Mouse (Mus musculus) embryonic facial prominence, embryonic 14.5 days (tissue): ENCODE measurements around the gene Rtn3. TPM values are rescaled to one million over a fixed set of nuclear protein-coding genes. Genes with fewer than 3 reads are reported as not detected.

Experiments
- ATAC-seq: fragments of 200-750 bp; cut with Nextera tagmentation; 2 replicates; pipeline ENCODE4 v1.8.0; 2017; ENCODE audit warnings: low read depth, moderate number of reproducible peaks, moderate TSS enrichment
- DNase-seq: peaks from one replicate; pipeline ENCODE4 v3.0.0-alpha.2; 2015; ENCODE audit warnings: low spot score
- H3K27ac ChIP-seq: fragments of 300-500 bp; sonication (generic); replicated peaks from 2 replicates; pipeline ENCODE4 v1.5.1; 2014; ENCODE audit warnings: low read depth, mild to moderate bottlenecking, low read length, moderate library complexity
- H3K27me3 ChIP-seq: fragments of 300-500 bp; sonication (generic); replicated peaks from 2 replicates; pipeline ENCODE4 v1.6.1; 2014; ENCODE audit warnings: low read length; ENCODE audit not compliant: control insufficient read depth, insufficient read depth
- H3K36me3 ChIP-seq: fragments of 300-500 bp; sonication (generic); 2 replicates; pipeline ENCODE4 v1.6.1; 2014; ENCODE audit warnings: low read length, mixed read lengths; ENCODE audit not compliant: control insufficient read depth, insufficient read depth
- H3K4me1 ChIP-seq: fragments of 300-500 bp; sonication (generic); 2 replicates; pipeline ENCODE4 v1.6.1; 2014; ENCODE audit warnings: antibody characterized with exemption, low read length; ENCODE audit not compliant: control insufficient read depth, insufficient read depth
- H3K4me2 ChIP-seq: fragments of 300-500 bp; sonication (generic); 2 replicates; pipeline ENCODE4 v1.6.1; 2014; ENCODE audit warnings: low read depth, mild to moderate bottlenecking, low read length, moderate library complexity, mixed read lengths
- H3K4me3 ChIP-seq: fragments of 300-500 bp; sonication (generic); 2 replicates; pipeline ENCODE4 v1.5.1; 2014; ENCODE audit warnings: low read depth, mild to moderate bottlenecking, low read length
- H3K9ac ChIP-seq: fragments of 300-500 bp; sonication (generic); 2 replicates; pipeline ENCODE4 v1.6.1; 2014; ENCODE audit warnings: low read depth, mild to moderate bottlenecking, low read length, moderate library complexity, mixed read lengths
- H3K9me3 ChIP-seq: fragments of 300-500 bp; sonication (generic); 2 replicates; pipeline ENCODE4 v1.6.1; 2016; ENCODE audit warnings: low read length; ENCODE audit not compliant: control insufficient read depth
- WGBS: fragments of 180-500 bp; shearing (Covaris S2); extraction: QIAGEN DNeasy Blood & Tissue Kit; methylation state at CpG from one replicate; pipeline ENCODE4 v1.1.7; 2014; 5-methylcytosine and 5-hydroxymethylcytosine counted together
- polyA plus RNA-seq: library from polyadenylated mRNA; unstranded; fragments of >200 nt; fragmentation: Nextera tagmentation; extraction: Ambion mirVana; gene quantifications from 2 replicates; pipeline ENCODE4 v1.2.1, GENCODE M21; 2014

Rtn3 gene
- polyA plus RNA-seq, 1 experiment from 2014 or later: 132 TPM

DNA sequence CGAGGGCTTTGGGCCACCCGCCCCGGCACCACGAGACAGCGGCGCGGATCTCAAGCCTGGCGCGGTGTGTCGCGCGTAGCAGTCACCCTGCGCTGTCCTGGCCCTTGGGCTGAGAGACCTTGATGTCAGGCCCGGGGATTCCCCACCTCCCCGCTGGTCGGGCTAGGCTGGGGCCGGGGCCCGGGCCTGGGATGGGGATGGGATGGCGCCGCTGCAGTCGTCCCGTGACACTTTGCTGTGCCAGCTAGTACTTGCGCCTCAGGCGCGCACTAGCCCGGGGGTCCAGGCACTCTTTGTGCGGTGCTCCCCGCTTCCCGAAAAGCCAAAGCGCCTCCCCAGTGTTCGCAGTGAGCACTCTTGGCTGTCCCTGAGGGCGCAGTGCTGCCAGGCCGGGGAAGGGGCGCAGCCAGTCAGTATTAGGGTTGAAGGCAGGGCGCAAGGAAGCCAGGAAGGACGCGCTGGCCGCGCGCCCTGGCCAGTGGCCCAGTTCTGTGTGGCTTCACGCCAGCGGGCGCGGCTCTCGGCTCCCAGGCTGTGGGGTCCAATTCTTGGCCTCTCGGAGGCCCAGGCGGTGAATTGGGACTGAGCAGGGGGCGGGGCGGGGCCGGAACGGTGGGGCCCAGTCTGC lies 59.9 kb downstream of the Rtn3 start:
- no peaks in the 10 kb centered on the region for H3K9me3 ChIP-seq
- H3K4me1 ChIP-seq: peaks cover 47% of the 10 kb centered on the region
- DNase-seq (peak; percentile 87), ATAC-seq (peak; percentile 73)
- peak overlapping the region; percentile 22 for H3K4me3 ChIP-seq
- no peaks in the 10 kb centered on the region for H3K27me3 ChIP-seq
- H3K4me2 ChIP-seq: peak overlapping the region; percentile 48
- peak overlapping the region; percentile 65 for H3K27ac ChIP-seq
- 19% methylated on average over 35 of the region's 51 CpGs for whole genome bisulfite sequencing
- H3K9ac ChIP-seq: peak overlapping the region; percentile 50
- H3K36me3 ChIP-seq: peaks cover 83% of the 10 kb centered on the region

GRCm38 (mm10) chr19:7422656-7423027 lies 60.4 kb downstream of the Rtn3 start:
- H3K36me3 ChIP-seq: peaks cover 78% of the 10 kb centered on the region
- DNase-seq: no peak

DNA sequence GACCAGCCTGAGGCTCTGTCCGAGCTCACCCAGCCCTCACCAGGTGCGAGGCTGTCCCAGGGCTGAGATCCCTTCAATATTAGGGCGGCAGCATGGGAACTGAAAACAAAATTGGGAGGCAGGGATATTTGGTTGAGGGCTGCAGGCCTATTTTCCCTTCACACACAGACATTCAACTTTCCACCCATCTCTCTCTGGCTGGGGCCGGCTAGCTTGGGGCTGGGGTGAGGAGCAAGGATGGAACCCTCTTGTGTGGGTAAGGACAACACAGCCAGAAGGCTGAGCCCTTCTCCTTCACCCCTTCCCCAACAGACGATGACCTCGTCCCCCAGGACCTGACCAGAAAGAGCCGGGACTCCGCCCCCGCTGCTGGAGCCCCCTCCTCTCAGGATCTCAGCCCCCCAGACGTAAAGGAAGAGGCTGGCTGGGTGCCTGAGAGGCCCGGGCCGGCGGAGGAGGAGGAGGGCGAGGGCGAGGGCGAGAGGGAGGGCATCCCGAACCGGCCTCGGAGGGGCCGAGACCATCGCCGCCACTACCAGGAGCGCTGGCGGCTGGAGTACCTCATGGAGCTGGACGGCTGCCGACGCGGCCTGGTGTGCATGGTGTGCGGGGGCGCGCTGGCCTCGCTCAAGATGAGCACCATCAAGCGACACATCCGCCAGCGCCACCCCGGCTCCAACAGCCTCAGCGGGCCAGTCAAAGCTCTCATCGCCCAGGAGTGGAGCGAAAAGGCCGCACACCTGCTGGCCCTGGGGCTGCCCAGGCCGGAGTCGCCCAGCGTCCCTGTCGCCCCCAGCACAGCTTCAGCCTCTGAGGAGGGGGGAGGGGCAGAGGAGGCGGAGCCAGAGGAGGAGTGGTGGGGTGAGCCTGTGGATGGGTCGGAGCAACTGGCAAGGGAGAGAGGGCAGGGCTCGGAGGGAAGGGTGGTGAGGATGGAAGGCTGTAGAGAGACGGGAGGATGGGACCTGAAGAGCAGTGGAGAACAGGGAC lies 61.2 kb downstream of the Rtn3 start:
- Histone ChIP-seq H3K27ac (peak overlapping the region; percentile 65), H3K4me1 (peaks cover 47% of the 10 kb centered on the region), H3K4me2 (peak overlapping the region; percentile 48), H3K9ac (peak overlapping the region; percentile 50), H3K27me3 (no peaks in the 10 kb centered on the region), H3K36me3 (peaks cover 70% of the 10 kb centered on the region), H3K4me3 (peak overlapping the region; percentile 22), H3K9me3 (no peaks in the 10 kb centered on the region)
- WGBS: 15% methylated on average over 27 of the region's 48 CpGs
- DNase-seq (peak; percentile 76), ATAC-seq (peak; percentile 5; the same call in 1 of the 2 replicates)

More at GRCm38 (mm10) chr19:7422656-7423027, 60.4 kb downstream of the Rtn3 start:
- Histone ChIP-seq H3K4me2 (peak overlapping the region; percentile 48), H3K9me3 (no peaks in the 10 kb centered on the region), H3K4me1 (peaks cover 47% of the 10 kb centered on the region), H3K27me3 (no peaks in the 10 kb centered on the region), H3K4me3 (peak overlapping the region; percentile 22), H3K9ac (peak overlapping the region; percentile 50), H3K27ac (peak overlapping the region; percentile 65)
- WGBS: 18% methylated on average over 12 of the region's 35 CpGs
- ATAC-seq: no peak

- no peak for ATAC-seq
- Histone ChIP-seq H3K9ac (peak overlapping the region; percentile 32; the same call in 1 of the 2 replicates), H3K27ac (no peak overlapping the region), H3K36me3 (peaks cover 63% of the 10 kb centered on the region), H3K4me1 (peaks cover 51% of the 10 kb centered on the region), H3K9me3 (no peaks in the 10 kb centered on the region), H3K4me3 (peak overlapping the region; percentile 22; the same call in 1 of the 2 replicates), H3K4me2 (peak overlapping the region; percentile 84), H3K27me3 (no peaks in the 10 kb centered on the region)
- DNase-seq: no peak
- WGBS: 47% methylated on average over 11 of the region's 27 CpGs
These were observed 62.1 kb downstream of the Rtn3 start for GRCm38 (mm10) chr19:7420841-7421601.

DNA sequence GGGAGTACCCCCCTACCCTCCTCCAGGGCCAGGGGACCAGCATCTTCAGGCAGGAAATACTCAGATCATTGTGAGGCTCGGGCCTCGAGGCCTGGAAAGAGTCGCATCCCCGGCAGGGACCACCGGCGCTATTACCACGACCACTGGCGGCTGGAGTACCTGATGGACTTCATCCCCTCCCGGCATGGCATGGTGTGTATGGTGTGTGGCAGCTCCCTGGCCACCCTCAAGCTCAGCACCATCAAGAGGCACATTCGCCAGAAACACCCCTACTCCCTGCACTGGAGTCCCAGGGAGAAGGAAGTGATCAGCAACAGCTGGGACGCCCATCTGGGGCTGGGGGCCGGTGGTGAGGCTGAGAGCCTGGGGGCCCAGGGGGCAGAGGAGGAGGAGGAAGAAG lies 63.0 kb downstream of the Rtn3 start:
- H3K4me1 ChIP-seq: peaks cover 56% of the 10 kb centered on the region
- H3K9me3 ChIP-seq: no peaks in the 10 kb centered on the region
- WGBS: 51% methylated on average over 12 of the region's 12 CpGs
- ATAC-seq (no peak), DNase-seq (no peak)
- H3K4me2 ChIP-seq: peak overlapping the region; percentile 84
- H3K27ac ChIP-seq: no peak overlapping the region
- no peaks in the 10 kb centered on the region for H3K27me3 ChIP-seq
- peak overlapping the region; percentile 96 for H3K9ac ChIP-seq
- peak overlapping the region; percentile 87; the same call in 1 of the 2 replicates for H3K4me3 ChIP-seq
- H3K36me3 ChIP-seq: peaks cover 54% of the 10 kb centered on the region

- peak overlapping the region; percentile 84 for H3K4me2 ChIP-seq
- peaks cover 45% of the 10 kb centered on the region for H3K36me3 ChIP-seq
- peak overlapping the region; percentile 87 for H3K4me3 ChIP-seq
- WGBS: 19% methylated on average over 6 of the region's 6 CpGs
- no peak overlapping the region for H3K27ac ChIP-seq
- no peak for ATAC-seq
- H3K4me1 ChIP-seq: peaks cover 56% of the 10 kb centered on the region
- no peaks in the 10 kb centered on the region for H3K27me3 ChIP-seq
- peak overlapping the region; percentile 96 for H3K9ac ChIP-seq
- DNase-seq: no peak
- H3K9me3 ChIP-seq: no peaks in the 10 kb centered on the region
These were observed 63.9 kb downstream of the Rtn3 start for GRCm38 (mm10) chr19:7419134-7419533.

- peaks cover 36% of the 10 kb centered on the region for H3K36me3 ChIP-seq
- peak overlapping the region; percentile 87 for H3K4me3 ChIP-seq
- H3K4me2 ChIP-seq: peak overlapping the region; percentile 84
- H3K9me3 ChIP-seq: no peaks in the 10 kb centered on the region
- H3K27me3 ChIP-seq: no peaks in the 10 kb centered on the region
- under 1% methylated on average over 32 of the region's 59 CpGs for WGBS
- ATAC-seq: peak; percentile 76
- DNase-seq: peak; percentile 86
- H3K4me1 ChIP-seq: peaks cover 50% of the 10 kb centered on the region
- peak overlapping the region; percentile 96 for H3K9ac ChIP-seq
- H3K27ac ChIP-seq: peak overlapping the region; percentile 98
These were observed 64.9 kb downstream of the Rtn3 start for GRCm38 (mm10) chr19:7417911-7418849.
